Mouse (Mus musculus) kidney, postnatal 25 days (tissue): ENCODE data around the gene Cenpc1.
A peak's percentile ranks its signal among the peaks of the same experiment; 100 is the strongest.

Source experiments
- DNase-seq, 2 experiments: peaks; one replicate each; pipeline ENCODE4 v3.0.0; 2021; ENCODE audit warnings: mixed read lengths in 2 of 2

Cenpc1 gene

GRCm38 (mm10) chr5:86065101-86065875 is at the start of gene Cenpc1:
Cenpc1 (minus strand) TSS chr5:86065583.
- peak; percentile 99 for DNase-seq

GRCm38 (mm10) chr5:86113997-86114396 is 48.6 kb upstream of the Cenpc1 start:
- no peak for DNase-seq

- DNase-seq, result no peak
These were observed 47.7 kb upstream of the Cenpc1 start for GRCm38 (mm10) chr5:86113037-86113436.

- no peak for DNase-seq
These were observed 45.7 kb upstream of the Cenpc1 start for GRCm38 (mm10) chr5:86111074-86111473.

GRCm38 (mm10) chr5:86106610-86107009 is 41.2 kb upstream of the Cenpc1 start:
- DNase-seq, result no peak

GRCm38 (mm10) chr5:86102176-86102575 is 36.8 kb upstream of the Cenpc1 start:
- DNase-seq, result no peak

- DNase-seq, result no peak
These were observed 35.2 kb upstream of the Cenpc1 start for GRCm38 (mm10) chr5:86100621-86101020.

- no peak for DNase-seq
These were observed 33.6 kb upstream of the Cenpc1 start for GRCm38 (mm10) chr5:86098988-86099387.

- DNase-seq, result no peak
These were observed 29.4 kb upstream of the Cenpc1 start for GRCm38 (mm10) chr5:86094754-86095153.

- no peak for DNase-seq
These were observed 21.4 kb upstream of the Cenpc1 start for GRCm38 (mm10) chr5:86086751-86087150.

- DNase-seq, result no peak
These were observed 19.6 kb upstream of the Cenpc1 start for GRCm38 (mm10) chr5:86084979-86085378.

GRCm38 (mm10) chr5:86083987-86084386 is 18.6 kb upstream of the Cenpc1 start:
- DNase-seq, result peak; percentile 5 to 39

GRCm38 (mm10) chr5:86078720-86079334 is 13.4 kb upstream of the Cenpc1 start:
- no peak for DNase-seq

GRCm38 (mm10) chr5:86072756-86073386 is 7.5 kb upstream of the Cenpc1 start:
- no peak for DNase-seq

- no peak for DNase-seq
These were observed 6.2 kb upstream of the Cenpc1 start, which contains the start of gene Stap1 for GRCm38 (mm10) chr5:86071538-86071937. Stap1 (plus strand) TSS chr5:86071746.

GRCm38 (mm10) chr5:86069121-86069520 is 3.7 kb upstream of the Cenpc1 start:
- DNase-seq, result no peak

- no peak for DNase-seq
These were observed 3.1 kb upstream of the Cenpc1 start for GRCm38 (mm10) chr5:86068451-86068850.

GRCm38 (mm10) chr5:86066551-86066929 is 1.2 kb upstream of the Cenpc1 start:
- peak; percentile 85 to 92 for DNase-seq

- DNase-seq, result no peak
These were observed 630 bp upstream of the Cenpc1 start for GRCm38 (mm10) chr5:86065876-86066550.

- DNase-seq, result no peak
These were observed 1.9 kb downstream of the Cenpc1 start for GRCm38 (mm10) chr5:86063501-86063900.

- no peak for DNase-seq
These were observed 35.6 kb downstream of the Cenpc1 start for GRCm38 (mm10) chr5:86029820-86030219.

GRCm38 (mm10) chr5:85996545-85997510 is 68.6 kb downstream of the Cenpc1 start:
- DNase-seq, result no peak
